Mouse (Mus musculus) kidney, postnatal 0 days (tissue): ENCODE data around the gene Dennd2d. TPM values are rescaled to one million over a fixed set of nuclear protein-coding genes. Genes with fewer than 3 reads are reported as not detected.

Experiments
- ATAC-seq: fragments of 200-750 bp; cut with Nextera tagmentation; replicated peaks from 2 replicates; pipeline ENCODE4 v1.8.0; 2017; ENCODE audit warnings: low read depth, moderate number of reproducible peaks, moderate TSS enrichment, moderate library complexity; ENCODE audit not compliant: low FRiP score
- DNase-seq: peaks from one replicate; pipeline ENCODE4 v3.0.0-alpha.2; 2016; ENCODE audit warnings: low spot score
- H3K27ac ChIP-seq: fragments of 300-500 bp; sonication (generic); 2 replicates; pipeline ENCODE4 v1.5.1; 2014; ENCODE audit warnings: mild to moderate bottlenecking
- H3K27me3 ChIP-seq: fragments of 300-500 bp; sonication (generic); 2 replicates; pipeline ENCODE4 v1.6.1; 2014; ENCODE audit warnings: low read length, mixed read lengths; ENCODE audit not compliant: insufficient read depth
- H3K36me3 ChIP-seq: fragments of 300-500 bp; sonication (generic); 2 replicates; pipeline ENCODE4 v1.6.1; 2014; ENCODE audit warnings: low read length, mixed read lengths; ENCODE audit not compliant: insufficient read depth
- H3K4me1 ChIP-seq: fragments of 300-500 bp; sonication (generic); replicated peaks from 2 replicates; pipeline ENCODE4 v1.6.1; 2014; ENCODE audit warnings: antibody characterized with exemption, low read length, mixed read lengths; ENCODE audit not compliant: insufficient read depth
- H3K4me2 ChIP-seq: fragments of 300-500 bp; sonication (generic); 2 replicates; pipeline ENCODE4 v1.6.1; 2014; ENCODE audit warnings: mild to moderate bottlenecking, low read length, moderate library complexity, mixed read lengths
- H3K4me3 ChIP-seq: fragments of 300-500 bp; sonication (generic); replicated peaks from 2 replicates; pipeline ENCODE4 v1.5.1; 2014; ENCODE audit warnings: low read depth, low read length
- H3K9ac ChIP-seq: fragments of 300-500 bp; sonication (generic); 2 replicates; pipeline ENCODE4 v1.6.1; 2014; ENCODE audit warnings: low read depth, low read length
- H3K9me3 ChIP-seq: fragments of 300-500 bp; sonication (generic); replicated peaks from 2 replicates; pipeline ENCODE4 v1.6.1; 2016; ENCODE audit warnings: low read length, inconsistent platforms, mixed read lengths
- CTCF ChIP-seq: IDR thresholded peaks from 2 replicates; pipeline ENCODE4 v1.5.1; 2016; ENCODE audit warnings: antibody characterized with exemption, low read depth, mild to moderate bottlenecking, moderate library complexity
- WGBS: fragments of 180-500 bp; shearing (Covaris S2); extraction: QIAGEN DNeasy Blood & Tissue Kit; methylation state at CpG from one replicate; pipeline ENCODE4 v1.1.7; 2014; 5-methylcytosine and 5-hydroxymethylcytosine counted together
- polyA plus RNA-seq: library from polyadenylated mRNA; unstranded; fragments of >200 nt; fragmentation: Nextera tagmentation; extraction: Ambion mirVana; gene quantifications from 2 replicates; pipeline ENCODE4 v1.2.1, GENCODE M21; 2015

Dennd2d gene
- polyA plus RNA-seq: 9.4 and 10.5 TPM in 2 replicates

- H3K36me3 ChIP-seq: no peaks in the 10 kb centered on the region
- H3K4me1 ChIP-seq: no peaks in the 10 kb centered on the region
- WGBS: 1% methylated on average over 44 of the region's 44 CpGs
- no peaks in the 10 kb centered on the region for H3K9me3 ChIP-seq
- no peak within 1 kb of the TSS for H3K27ac ChIP-seq
- H3K27me3 ChIP-seq: no peaks in the 10 kb centered on the region
- peak within 1 kb of the TSS; percentile 68 for H3K4me3 ChIP-seq
- H3K4me2 ChIP-seq: peak within 1 kb of the TSS; percentile 95
- peak; percentile 83 for ATAC-seq
- peak within 1 kb of the TSS; percentile 65 for H3K9ac ChIP-seq
- TF ChIP-seq CTCF: peak; percentile 35; the same call in 1 of the 2 replicates
- peak; percentile 20 for DNase-seq
Observed at GRCm38 (mm10) chr3:106482281-106483081, at the start of gene Dennd2d. Dennd2d (plus strand) TSS chr3:106482405.

GRCm38 (mm10) chr3:106448571-106448970, 33.6 kb upstream of the Dennd2d start:
- DNase-seq (peak; percentile 75), ATAC-seq (0 out of 2 replicates have a peak, but pooled peaks have one; percentile 52)
- H3K9ac ChIP-seq: no peak overlapping the region
- no peaks in the 10 kb centered on the region for H3K4me1 ChIP-seq
- no peak overlapping the region for H3K27ac ChIP-seq
- no peaks in the 10 kb centered on the region for H3K36me3 ChIP-seq
- H3K9me3 ChIP-seq: no peaks in the 10 kb centered on the region
- H3K4me3 ChIP-seq: no peak overlapping the region
- no peak overlapping the region for H3K4me2 ChIP-seq
- no peaks in the 10 kb centered on the region for H3K27me3 ChIP-seq
- peak; percentile 90 for TF ChIP-seq CTCF

- no peak for ATAC-seq
- Histone ChIP-seq H3K36me3 (no peaks in the 10 kb centered on the region), H3K9me3 (no peaks in the 10 kb centered on the region), H3K27ac (no peak overlapping the region), H3K4me3 (no peak overlapping the region), H3K4me1 (no peaks in the 10 kb centered on the region), H3K9ac (no peak overlapping the region), H3K27me3 (no peaks in the 10 kb centered on the region), H3K4me2 (no peak overlapping the region)
- TF ChIP-seq CTCF: no peak
- no peak for DNase-seq
Observed at GRCm38 (mm10) chr3:106448995-106449394, 33.2 kb upstream of the Dennd2d start.

- no peak for ATAC-seq
Observed at GRCm38 (mm10) chr3:106449567-106449966, 32.6 kb upstream of the Dennd2d start.

GRCm38 (mm10) chr3:106452616-106453015, 29.6 kb upstream of the Dennd2d start:
- Histone ChIP-seq H3K36me3 (no peaks in the 10 kb centered on the region), H3K27ac (no peak overlapping the region), H3K4me3 (no peak overlapping the region), H3K4me2 (no peak overlapping the region), H3K9ac (no peak overlapping the region), H3K9me3 (no peaks in the 10 kb centered on the region), H3K4me1 (no peaks in the 10 kb centered on the region), H3K27me3 (no peaks in the 10 kb centered on the region)
- no peak for TF ChIP-seq CTCF
- 69% methylated on average over 4 of the region's 4 CpGs for whole genome bisulfite sequencing
- DNase-seq (no peak), ATAC-seq (no peak)

More at GRCm38 (mm10) chr3:106449567-106449966, 32.6 kb upstream of the Dennd2d start:
- no peak for DNase-seq
- TF ChIP-seq CTCF: no peak
- Histone ChIP-seq H3K27ac (no peak overlapping the region), H3K9ac (no peak overlapping the region), H3K36me3 (no peaks in the 10 kb centered on the region), H3K9me3 (no peaks in the 10 kb centered on the region), H3K4me1 (no peaks in the 10 kb centered on the region), H3K27me3 (no peaks in the 10 kb centered on the region), H3K4me2 (no peak overlapping the region), H3K4me3 (no peak overlapping the region)
- 73% methylated on average over 4 of the region's 4 CpGs for WGBS

- H3K27ac ChIP-seq: no peak overlapping the region
Observed at GRCm38 (mm10) chr3:106457298-106457869, 24.8 kb upstream of the Dennd2d start.

More at GRCm38 (mm10) chr3:106457298-106457869, 24.8 kb upstream of the Dennd2d start:
- H3K36me3 ChIP-seq: no peaks in the 10 kb centered on the region
- no peak for ATAC-seq
- 72% methylated on average over 2 of the region's 2 CpGs for WGBS
- no peaks in the 10 kb centered on the region for H3K4me1 ChIP-seq
- H3K9ac ChIP-seq: no peak overlapping the region
- no peak for TF ChIP-seq CTCF
- H3K4me2 ChIP-seq: no peak overlapping the region
- no peaks in the 10 kb centered on the region for H3K27me3 ChIP-seq
- DNase-seq: no peak
- H3K9me3 ChIP-seq: no peaks in the 10 kb centered on the region
- no peak overlapping the region for H3K4me3 ChIP-seq
